Mouse (Mus musculus) embryo, embryonic 9.5 days (tissue): Measurements from ENCODE around the gene Lsm14b.

Experiments
- DNase-seq: peaks from one replicate; pipeline ENCODE4 v3.0.0-alpha.2; 2017; ENCODE audit errors: extremely low spot score

The Lsm14b gene

GRCm38 (mm10) chr2:180017632-180018031 is 7.2 kb upstream of the Lsm14b start:
- DNase-seq, result no peak

- no peak for DNase-seq
These were observed 6.2 kb upstream of the Lsm14b start for GRCm38 (mm10) chr2:180018573-180018972.

GRCm38 (mm10) chr2:180020091-180020661 is 4.6 kb upstream of the Lsm14b start:
- no peak for DNase-seq

DNA sequence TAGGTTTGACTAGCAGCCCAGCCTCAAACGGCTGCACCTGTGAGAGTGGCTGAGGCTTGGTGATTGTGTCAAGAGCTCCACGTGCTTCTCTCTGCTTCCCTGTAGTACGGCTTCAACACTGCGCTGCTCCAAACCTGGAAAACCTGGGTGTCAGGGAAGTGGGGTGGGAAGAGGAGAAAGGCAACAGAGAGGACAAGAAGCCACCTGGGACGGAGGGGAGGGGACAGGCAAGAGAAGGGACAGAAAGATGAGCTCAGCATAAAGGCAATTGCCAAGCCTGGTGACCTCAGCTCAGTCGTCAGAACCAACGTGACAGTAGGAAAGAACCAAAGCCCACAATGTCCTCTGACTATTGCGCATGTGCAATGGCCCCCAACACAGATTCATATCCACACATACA is 3.9 kb upstream of the Lsm14b start:
- DNase-seq, result no peak

- no peak for DNase-seq
These were observed 2.0 kb upstream of the Lsm14b start for GRCm38 (mm10) chr2:180022751-180023150.

DNA sequence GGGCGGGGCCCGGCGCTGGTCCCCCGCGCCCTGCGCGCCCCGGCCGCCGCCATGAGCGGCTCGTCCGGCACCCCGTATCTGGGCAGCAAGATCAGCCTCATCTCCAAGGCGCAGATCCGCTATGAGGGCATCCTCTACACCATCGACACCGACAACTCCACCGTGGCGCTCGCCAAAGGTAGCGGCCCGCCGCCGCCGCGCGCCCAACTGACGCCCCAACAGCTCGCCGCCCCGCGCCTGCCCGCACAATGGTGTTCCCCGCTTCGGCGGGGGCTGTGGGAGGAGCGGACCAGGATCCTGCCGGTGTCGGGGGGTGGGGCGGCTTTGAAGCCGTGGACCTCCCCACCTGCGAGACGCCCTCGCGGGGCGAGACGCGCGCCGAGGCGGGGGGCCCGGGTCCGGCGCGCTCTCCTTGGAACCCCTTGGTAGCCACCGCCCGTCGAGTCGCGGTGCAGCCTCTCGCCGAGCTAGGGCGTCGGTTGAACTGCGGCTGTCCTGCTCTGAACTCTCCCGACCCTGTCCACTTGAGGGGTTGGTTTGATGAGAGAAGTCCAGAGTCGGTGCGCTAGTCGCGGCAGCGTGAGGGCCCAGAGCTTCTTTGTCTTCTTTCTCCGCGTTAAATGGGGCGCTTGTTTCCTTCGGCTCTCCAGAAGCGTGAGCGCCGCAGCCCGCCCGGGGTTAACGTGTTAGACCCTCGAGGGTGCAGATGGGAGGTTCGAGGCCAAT is 511 bp downstream of the Lsm14b start:
- DNase-seq, result peak; percentile 45

GRCm38 (mm10) chr2:180025861-180026200 is 1.0 kb downstream of the Lsm14b start:
- no peak for DNase-seq

- no peak for DNase-seq
These were observed 3.0 kb downstream of the Lsm14b start for GRCm38 (mm10) chr2:180027768-180028167.

DNA sequence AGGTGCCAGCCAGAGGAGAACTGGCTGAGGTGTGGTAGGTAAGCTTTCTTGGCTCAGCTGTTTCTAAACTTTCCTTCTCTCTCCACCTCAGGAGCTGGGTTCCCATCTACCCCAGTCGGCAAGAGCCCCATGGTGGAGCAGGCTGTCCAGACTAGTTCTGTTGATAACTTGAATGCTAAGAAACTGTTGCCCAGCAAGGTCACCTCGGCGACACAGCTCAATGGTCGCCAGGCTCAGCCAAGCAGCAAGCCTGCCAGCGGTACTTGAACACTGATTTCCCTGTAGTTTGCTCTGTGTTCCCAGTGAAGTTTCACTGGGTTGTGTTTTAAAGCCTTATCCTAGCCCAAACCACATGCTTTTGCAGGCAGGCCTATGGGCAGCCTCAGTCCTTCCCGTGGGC is 6.5 kb downstream of the Lsm14b start:
- DNase-seq, result no peak

DNA sequence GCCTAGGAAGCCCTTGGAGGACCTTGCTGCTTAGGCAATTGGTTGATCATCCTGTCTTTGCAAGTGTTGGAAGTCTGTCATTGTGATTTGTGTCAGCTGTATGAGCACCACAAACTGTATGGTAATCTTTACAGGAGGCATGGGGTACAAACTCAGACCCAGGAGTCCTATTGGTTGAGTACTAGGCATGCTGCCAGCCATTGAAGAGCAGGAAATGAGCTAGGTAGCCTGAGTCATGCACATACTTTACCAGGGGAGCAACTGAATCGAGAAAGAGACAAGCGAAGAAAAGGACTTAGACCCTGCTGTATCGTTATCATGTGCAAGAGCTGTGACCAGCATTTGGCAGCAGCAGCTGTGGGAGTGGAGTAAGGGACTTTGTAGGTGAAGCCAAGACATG is 8.1 kb downstream of the Lsm14b start:
- DNase-seq, result no peak

DNA sequence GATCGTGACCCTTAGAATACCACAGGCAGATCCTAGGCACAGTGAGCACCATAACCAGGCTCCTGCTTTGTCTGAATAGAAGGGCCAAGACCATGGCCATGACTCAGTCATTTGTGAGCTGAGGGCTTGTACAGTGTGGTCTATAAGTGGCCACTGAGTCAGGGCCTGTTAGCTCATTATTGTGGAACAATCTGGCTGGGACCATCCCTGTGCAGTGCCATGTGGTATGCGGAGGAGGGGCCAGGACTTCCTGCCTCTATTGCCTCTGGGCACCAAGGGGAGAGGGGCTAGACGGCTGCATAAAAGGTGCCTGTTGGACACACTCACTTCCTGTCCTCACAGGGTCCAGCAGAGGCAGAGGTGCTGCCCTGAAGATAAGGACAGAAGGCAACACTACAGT is 9.2 kb downstream of the Lsm14b start:
- no peak for DNase-seq

GRCm38 (mm10) chr2:180034753-180035152 is 10.0 kb downstream of the Lsm14b start:
- no peak for DNase-seq

DNA sequence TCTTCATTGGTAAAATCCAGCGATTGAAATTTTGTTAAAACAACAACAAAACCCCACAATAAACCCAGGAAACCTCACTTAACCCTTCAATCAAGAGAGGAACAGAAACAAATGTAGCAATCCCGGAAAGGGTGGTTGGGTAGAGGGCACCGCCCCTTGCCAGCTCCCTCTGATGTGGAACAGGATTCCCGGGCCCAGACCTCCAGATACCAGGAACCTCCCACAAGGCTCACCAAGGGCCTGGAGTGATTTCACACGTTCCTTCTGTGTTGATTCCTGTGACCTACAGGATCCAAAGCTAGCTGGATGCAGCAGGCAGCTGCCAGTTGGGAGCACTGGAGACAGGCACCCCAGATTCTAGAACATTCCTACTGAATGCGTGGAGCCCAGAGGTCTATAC is 15.6 kb downstream of the Lsm14b start:
- no peak for DNase-seq

GRCm38 (mm10) chr2:180041577-180042255 is 16.9 kb downstream of the Lsm14b start:
- no peak for DNase-seq

GRCm38 (mm10) chr2:180042256-180042857 is 17.6 kb downstream of the Lsm14b start, which contains the start of the genes Psma7 and Ss18l1:
Psma7 (minus strand) TSS chr2:180042433.
Ss18l1 (plus strand) TSS chr2:180042509.
- peak; percentile 91 for DNase-seq

DNA sequence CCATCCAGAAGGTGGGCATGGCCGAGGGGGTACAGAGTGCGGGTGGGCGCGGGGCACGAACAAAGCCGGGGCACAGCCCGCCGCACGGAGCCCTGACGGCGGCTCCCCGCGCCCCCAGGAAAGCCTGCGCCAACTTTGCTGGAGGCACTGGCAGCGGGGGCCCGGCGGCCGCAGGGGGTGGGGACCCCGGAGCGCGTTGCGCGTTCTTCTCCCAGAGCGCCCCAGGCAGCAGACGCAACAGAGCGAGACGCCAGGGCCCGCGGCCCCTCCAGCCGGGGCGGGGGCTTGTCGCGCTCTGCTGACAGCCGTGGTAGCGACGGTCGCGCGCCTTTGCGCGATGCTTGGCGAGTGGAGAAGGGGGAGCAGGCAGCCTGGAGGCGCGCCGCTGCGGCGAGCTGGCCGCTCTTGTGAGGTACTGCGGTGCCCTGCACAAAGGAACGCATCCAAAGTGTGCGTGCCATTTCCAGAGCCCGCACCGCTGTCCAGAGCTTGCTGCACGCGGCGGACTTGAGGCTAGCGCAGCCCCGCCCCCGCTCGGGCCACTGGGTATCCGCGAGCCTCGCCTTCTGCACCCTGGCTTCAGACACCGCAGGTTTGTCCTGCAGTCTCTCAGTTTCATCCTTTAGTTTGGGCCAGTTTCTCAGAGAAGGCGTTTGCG is 18.2 kb downstream of the Lsm14b start:
- DNase-seq, result peak; percentile 74

- no peak for DNase-seq
These were observed 20.5 kb downstream of the Lsm14b start for GRCm38 (mm10) chr2:180045283-180045682.

- DNase-seq, result no peak
These were observed 22.8 kb downstream of the Lsm14b start for GRCm38 (mm10) chr2:180047580-180047979.

- DNase-seq, result no peak
These were observed 23.3 kb downstream of the Lsm14b start for GRCm38 (mm10) chr2:180047980-180048635.

DNA sequence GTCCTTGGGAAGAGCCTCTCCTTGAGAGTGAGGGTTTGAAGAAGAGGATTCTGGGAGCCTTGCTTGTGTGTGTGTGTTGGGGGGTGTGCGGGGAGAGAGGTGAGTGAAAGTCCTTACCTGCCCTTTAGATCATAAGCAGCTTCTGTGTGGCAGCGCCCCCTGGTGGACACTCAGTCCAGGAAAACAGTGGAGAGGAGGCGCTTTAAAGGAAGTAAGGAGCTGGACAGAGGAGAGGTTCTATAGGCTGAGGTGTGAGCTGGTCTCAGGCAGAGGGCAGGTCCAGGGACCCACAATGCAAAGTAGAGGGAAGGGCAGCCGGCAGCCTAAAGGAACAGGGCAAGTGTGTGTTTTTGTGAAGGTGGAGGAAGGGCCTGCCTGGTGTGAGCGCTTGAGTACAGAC is 26.2 kb downstream of the Lsm14b start:
- peak; percentile 72 for DNase-seq

DNA sequence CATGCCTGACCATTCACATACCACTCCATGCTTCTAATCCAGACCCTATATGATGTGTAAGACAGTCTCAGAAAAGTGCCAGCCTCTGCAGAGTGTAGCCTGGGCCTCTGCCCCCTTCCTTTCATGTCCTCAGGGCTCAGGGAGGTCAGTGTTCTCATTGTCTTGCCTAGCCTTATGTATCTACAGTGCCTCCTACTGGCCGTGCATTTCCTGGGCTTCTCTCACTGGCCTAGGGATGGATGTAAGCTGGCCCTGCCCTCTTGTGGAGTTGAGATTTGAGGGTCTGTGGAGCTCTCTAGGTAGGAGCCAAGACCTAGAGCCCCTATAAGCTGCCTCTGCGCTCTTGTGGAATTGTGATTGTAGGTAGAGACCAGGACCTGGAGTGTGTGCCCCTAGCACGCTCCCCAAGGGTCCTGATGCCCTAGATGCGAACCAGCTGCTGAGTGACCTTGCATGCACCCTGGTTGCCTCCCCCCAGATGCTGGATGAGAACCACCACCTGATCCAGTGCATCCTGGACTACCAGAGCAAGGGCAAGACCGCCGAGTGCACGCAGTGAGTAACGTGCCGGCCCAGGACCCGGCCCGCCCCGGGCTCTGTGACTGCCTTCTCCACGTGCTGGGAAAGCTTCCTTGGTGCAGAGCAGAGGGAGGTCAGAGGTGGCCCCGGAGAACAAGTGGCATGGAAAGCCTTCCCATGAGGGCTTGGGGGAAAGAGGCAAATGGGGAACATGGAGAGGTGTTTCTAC is 27.4 kb downstream of the Lsm14b start:
- DNase-seq, result no peak
